Mouse (Mus musculus) common myeloid progenitor, adult 5-6 weeks (primary cell): ENCODE measurements around the gene Asb14. TPM values are rescaled to one million over a fixed set of nuclear protein-coding genes. Genes with fewer than 3 reads are reported as not detected.
"Not testable (repeated sequence)": the region's sequence is repeated elsewhere in the genome, so short reads cannot be mapped to it uniquely, and the experiment has no call there.

Experiments used
- ATAC-seq: replicated peaks from 2 replicates; pipeline ENCODE4 v1.8.0; 2016; ENCODE audit warnings: low read depth, mild to moderate bottlenecking, moderate TSS enrichment, inconsistent platforms; ENCODE audit not compliant: poor library complexity, severe bottlenecking
- total RNA-seq: library from RNA; stranded (forward); fragments of 200-1000, 187-1606 nt; gene quantifications from 2 replicates; pipeline ENCODE4 v1.2.3, GENCODE M21; 2017

Asb14 gene
- total RNA-seq = not detected in 2 replicates

DNA sequence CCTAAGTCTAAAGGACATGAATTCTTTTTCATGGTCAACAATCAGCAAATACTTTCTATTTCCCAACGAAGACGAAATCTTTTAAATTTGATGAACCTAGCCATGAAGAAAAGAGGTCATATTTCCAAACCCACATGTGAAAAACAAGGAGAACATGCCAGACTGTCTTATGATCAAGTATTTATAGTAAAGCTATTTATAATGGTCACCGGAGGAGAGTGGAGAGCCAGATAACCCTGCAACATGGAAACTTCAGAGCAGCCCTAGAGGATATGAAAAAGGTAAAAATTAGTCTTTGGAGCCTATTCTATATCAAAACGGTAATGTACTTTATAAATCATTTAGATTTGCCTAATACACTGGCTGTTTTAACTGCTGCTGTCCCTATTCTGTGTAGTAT, at the start of gene Asb14:
Gene Asb14, plus strand, starts transcription at position 166 of the 400 bp plus-strand sequence.
- no peak for ATAC-seq

- ATAC-seq = peak; percentile 60; the same call in 1 of the 2 replicates
Measured at GRCm38 (mm10) chr14:26853053-26853452, 41.3 kb upstream of the Asb14 start.

- ATAC-seq = no peak
Measured at GRCm38 (mm10) chr14:26854066-26854465, 40.3 kb upstream of the Asb14 start.

DNA sequence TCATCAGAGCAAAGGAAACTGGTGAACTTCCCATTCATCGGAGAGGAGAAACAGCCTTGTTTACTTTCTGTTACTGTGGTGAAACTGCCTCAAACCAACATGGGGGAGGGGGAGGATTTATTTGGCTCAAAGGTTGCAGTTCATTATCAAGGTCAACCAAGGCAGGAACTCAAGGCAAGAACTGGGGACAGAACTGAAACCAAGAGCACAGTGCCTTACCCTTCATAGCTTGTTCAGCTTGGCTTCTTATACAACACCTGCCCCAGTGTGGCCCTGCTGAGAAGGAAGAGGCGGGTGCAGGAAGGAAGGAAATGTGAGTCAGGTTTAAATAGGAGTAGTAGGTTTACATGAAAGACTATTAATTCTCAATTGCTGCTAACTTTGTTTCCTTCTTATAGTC, 36.0 kb upstream of the Asb14 start:
- peak; percentile 39 for ATAC-seq

DNA sequence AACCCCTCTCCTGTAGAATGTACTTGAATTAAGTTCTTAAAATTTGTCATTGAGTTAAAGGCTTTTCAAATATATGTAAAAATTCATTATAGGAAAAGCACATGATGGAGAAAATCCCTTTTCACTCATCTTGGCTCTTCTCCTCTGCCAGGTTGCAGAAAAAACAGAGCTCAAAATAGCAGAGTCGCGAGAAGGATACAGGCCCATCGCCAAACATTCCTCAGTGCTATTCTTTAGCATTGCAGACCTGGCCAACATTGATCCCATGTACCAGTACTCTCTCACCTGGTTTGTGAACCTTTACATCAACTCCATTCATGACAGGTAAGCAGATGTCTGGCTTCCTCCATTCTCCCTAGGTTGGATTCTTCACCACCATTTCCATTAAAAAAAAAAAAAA, 35.3 kb upstream of the Asb14 start:
- ATAC-seq = no peak

- ATAC-seq = no peak
Measured at GRCm38 (mm10) chr14:26867356-26867755, 27.0 kb upstream of the Asb14 start.

GRCm38 (mm10) chr14:26868299-26868698, 26.1 kb upstream of the Asb14 start:
- ATAC-seq = no peak

DNA sequence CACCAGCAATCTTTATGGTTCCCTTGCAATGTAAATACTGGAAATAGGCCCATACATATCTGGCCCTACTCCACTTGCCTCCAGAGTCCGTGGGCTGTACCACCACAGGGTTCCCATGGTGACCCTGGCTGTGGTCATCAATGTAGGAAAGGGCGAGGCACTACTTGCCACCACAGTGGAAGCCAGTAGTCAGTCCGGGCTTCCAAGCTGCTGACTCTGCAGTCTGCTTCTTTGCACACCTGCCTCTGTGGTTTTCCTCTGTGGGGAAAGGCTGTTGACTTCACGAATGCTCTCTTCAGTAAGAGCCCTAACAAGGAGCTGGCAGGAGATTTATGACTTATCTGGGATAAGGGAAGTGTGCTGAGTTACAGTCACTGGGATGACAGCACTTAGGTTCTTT, 15.6 kb upstream of the Asb14 start:
- peak; percentile 95 for ATAC-seq

GRCm38 (mm10) chr14:26879976-26880375, 14.4 kb upstream of the Asb14 start:
- ATAC-seq = no peak

- no peak for ATAC-seq
Measured at GRCm38 (mm10) chr14:26881700-26882099, 12.7 kb upstream of the Asb14 start.

DNA sequence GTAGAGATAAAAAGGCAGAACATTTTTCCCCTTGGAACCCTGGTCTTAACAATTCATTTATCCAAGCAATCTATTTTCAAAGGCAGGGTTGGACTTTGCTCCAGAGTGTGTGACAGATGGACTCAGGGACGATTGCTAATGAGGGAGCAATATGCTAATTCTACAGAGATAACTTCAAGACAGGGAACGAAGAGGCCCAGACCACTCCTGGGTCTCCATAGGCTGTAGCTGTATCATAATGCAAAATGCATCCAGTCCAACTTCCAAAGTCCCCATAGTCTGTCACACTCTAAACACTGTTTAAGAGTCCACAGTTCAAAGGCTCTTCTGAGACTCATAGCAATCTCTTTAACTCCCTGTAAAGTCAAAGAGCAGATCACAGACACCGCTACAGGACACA, 7.1 kb upstream of the Asb14 start:
- no peak for ATAC-seq

GRCm38 (mm10) chr14:26890777-26891176, 3.6 kb upstream of the Asb14 start:
- 0 out of 2 replicates have a peak, but pooled peaks have one; percentile 22 for ATAC-seq

DNA sequence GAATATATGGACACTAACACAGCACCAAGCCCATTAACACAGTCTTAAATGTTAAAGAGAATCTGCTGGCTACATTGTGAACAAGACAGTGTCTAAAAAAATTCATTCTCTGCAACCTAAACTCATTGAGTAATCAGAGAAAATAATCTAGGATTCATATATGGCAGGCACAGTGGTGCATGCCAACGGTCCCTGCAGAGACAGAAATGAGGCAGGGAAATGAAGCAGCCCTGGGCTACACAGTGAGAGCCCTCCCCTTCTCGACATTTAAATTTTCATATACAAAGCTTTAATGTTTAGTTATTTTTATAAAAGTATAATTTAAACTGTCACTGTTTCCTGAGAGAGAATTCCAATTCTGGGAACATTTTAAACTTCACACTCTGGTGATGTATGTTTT, 5.1 kb downstream of the Asb14 start:
- no peak for ATAC-seq

DNA sequence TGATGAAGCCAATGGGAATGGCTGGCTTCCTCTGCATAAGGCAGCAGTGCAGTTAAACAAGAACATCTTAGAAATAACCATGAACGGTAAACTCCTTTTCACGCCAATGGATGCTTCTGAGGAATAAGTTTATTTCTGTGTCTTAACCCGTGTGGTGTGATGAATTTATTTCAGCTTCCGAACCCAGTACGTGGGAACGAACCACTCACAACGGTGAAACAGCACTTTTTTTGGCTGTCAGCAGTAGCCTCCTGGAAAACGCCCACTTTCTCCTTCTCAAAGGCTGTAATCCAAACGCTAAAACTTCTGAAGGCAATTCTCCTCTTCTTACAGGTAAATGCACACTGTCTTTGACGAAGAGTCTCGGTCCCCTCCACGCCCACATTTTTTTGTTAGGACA, 6.5 kb downstream of the Asb14 start:
- ATAC-seq = no peak

DNA sequence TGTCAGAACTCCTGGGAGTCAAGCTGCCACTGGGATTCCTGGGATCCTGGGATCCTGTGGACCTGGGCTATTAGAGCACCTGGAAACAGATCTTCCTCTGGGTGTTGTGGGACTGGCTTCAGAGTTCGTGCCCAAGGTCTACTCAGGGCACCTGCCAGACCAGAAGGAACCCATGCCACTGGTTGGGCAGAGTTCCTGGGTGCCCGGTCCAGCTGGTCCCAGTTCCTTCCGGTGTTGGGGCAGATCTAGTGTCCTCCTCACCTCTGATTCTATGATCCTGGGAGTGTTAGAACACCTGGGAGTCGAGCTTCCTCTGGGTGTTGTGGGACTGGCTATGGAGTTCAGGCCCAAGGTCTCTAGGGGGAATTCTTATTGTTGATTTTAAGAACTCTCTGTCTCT, 13.0 kb downstream of the Asb14 start:
- ATAC-seq = no peak

DNA sequence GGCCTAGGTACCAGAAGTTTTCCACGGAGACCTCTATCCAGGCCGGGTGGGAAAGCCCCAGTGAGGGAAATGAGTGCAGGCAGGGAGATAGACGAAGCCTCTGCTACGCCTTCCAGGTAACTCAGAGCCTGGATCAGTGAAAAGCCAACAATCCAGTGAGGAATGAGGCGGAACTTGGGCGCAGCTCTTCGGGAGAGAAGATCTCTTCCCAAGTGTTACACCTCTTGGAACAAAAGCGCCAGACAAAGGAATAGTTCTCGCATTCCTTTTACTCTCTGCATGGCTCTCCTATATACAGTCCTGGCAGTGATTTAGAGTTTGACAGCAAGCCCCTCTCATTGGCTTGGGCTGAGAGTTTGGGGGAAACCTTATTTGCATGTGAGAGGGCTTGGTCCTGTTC, 16.1 kb downstream of the Asb14 start:
- not testable (repeated sequence) for ATAC-seq

GRCm38 (mm10) chr14:26911201-26911600, 16.8 kb downstream of the Asb14 start:
- ATAC-seq = no peak

DNA sequence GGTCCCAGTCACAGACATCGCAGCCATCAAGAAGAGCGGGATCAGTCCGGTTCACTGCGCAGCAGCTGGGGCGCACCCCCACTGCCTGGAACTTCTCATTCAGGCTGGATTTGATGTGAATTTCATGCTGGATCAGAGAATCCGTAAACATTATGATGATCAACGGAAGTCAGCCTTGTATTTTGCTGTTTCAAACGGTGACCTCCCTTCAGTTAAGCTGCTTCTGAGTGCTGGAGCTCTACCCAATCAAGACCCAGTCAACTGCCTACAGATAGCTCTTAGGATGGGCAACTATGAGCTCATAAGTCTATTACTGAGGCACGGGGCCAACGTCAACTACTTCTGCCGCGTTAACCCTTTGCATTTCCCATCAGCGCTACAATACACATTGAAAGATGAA, 17.5 kb downstream of the Asb14 start:
- ATAC-seq = no peak

GRCm38 (mm10) chr14:26913681-26914268, 19.4 kb downstream of the Asb14 start:
- no peak for ATAC-seq

DNA sequence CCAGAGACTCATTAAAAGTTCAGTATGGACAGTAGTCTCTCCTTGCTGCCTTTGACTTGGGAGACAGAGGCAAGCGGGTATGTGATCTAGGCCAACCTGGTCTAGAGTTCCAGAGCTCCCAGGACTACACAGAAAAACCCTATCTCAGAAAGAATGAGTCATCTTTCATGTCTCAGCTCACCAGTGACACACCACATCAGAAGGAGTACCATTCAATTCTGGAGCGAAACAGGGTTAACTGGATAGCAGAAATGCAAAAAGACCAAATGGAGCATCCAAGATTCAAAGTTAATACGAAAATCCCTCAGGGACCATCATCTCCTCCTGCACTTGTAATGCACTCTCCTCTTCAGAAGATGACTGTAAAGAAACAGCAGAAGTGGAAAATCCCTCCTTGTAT, 25.0 kb downstream of the Asb14 start:
- ATAC-seq = no peak

GRCm38 (mm10) chr14:26923702-26924421, 29.5 kb downstream of the Asb14 start:
- 0 out of 2 replicates have a peak, but pooled peaks have one; percentile 36 for ATAC-seq

GRCm38 (mm10) chr14:26934891-26935290, 40.5 kb downstream of the Asb14 start:
- no peak for ATAC-seq
